Comparison of ENCODE assay signal across 18 mouse cellular contexts in genomic region chr16:11055916-11056315, GRCm38 (mm10). TPM values are rescaled to one million over a fixed set of nuclear protein-coding genes. Genes with fewer than 3 reads are reported as not detected.
A peak's percentile ranks its signal among the peaks of the same experiment; 100 is the strongest.
DNase-seq lines count a peak whose midpoint lies in the region; ATAC-seq lines count a peak whose summit lies in the region.
"Had no signal": no experiment of that assay in that cellular context is flagged by ENCODE, and none has a peak within 500 bp of the region (broad histone marks: within the 10 kb centered on the region; RNA-seq: fewer than 3 reads in every experiment).

No protein-coding gene starts in this region.

- intact Hi-C loops in heart, postnatal 25 days (cut with DNase I): loop anchor here (5.0 kb wide), 1 partner anchor 41 kb away; no protein-coding TSS in a partner anchor

- H3K4me3 ChIP-seq in heart, embryonic 10.5 days: no peak overlapping the region
- H3K4me3 ChIP-seq in embryonic facial prominence, embryonic 10.5 days: no peak overlapping the region
- no peak overlapping the region for H3K4me3 ChIP-seq in limb, embryonic 10.5 days
- H3K4me3 ChIP-seq in kidney, embryonic 15.5 days (replicated peaks): no peak overlapping the region
- H3K4me3 ChIP-seq: intestine, embryonic 15.5 days had no signal

- H3K27me3 ChIP-seq in heart, embryonic 10.5 days (ENCODE audit: insufficient read depth, poor library complexity, severe bottlenecking): no peaks in the 10 kb centered on the region
- no peaks in the 10 kb centered on the region for H3K27me3 ChIP-seq in embryonic facial prominence, embryonic 10.5 days (replicated peaks; ENCODE audit: low read depth, poor library complexity, severe bottlenecking)
- H3K27me3 ChIP-seq in limb, embryonic 10.5 days (ENCODE audit: low read depth, poor library complexity, severe bottlenecking): no peaks in the 10 kb centered on the region
- no peaks in the 10 kb centered on the region for H3K27me3 ChIP-seq in kidney, embryonic 15.5 days
- H3K27me3 ChIP-seq: CH12.LX; intestine, embryonic 15.5 days had no signal

- 67% methylated on average over 5 of the region's 5 CpGs for WGBS in heart, embryonic 10.5 days
- 65% methylated on average over 5 of the region's 5 CpGs for WGBS in embryonic facial prominence, embryonic 10.5 days
- WGBS in limb, embryonic 10.5 days: 59% methylated on average over 5 of the region's 5 CpGs
- WGBS in kidney, embryonic 15.5 days: 77% methylated on average over 5 of the region's 5 CpGs

- peak overlapping the region; percentile 44; the same call in 1 of the 2 replicates for H3K27ac ChIP-seq in heart, embryonic 10.5 days
- 0 out of 2 replicates have a peak overlapping the region, but pooled peaks have one; percentile 6 for H3K27ac ChIP-seq in embryonic facial prominence, embryonic 10.5 days (replicated peaks)
- H3K27ac ChIP-seq in limb, embryonic 10.5 days: peak overlapping the region; percentile 42; the same call in 1 of the 2 replicates
- H3K27ac ChIP-seq in kidney, embryonic 15.5 days: no peak overlapping the region
- H3K27ac ChIP-seq: intestine, embryonic 15.5 days had no signal

- DNase-seq in heart, embryonic 10.5 days (ENCODE audit: low spot score): no peak
- DNase-seq in heart, postnatal 25 days (ENCODE audit: low spot score): no peak
- peak; percentile 61 for DNase-seq in MN1 (ENCODE audit: low spot score)
- no peak for DNase-seq in embryonic facial prominence, embryonic 10.5 days (ENCODE audit: low spot score)
- DNase-seq in limb, embryonic 10.5 days (ENCODE audit: low spot score): no peak
- DNase-seq: adrenal gland, adult 8-10 months; cerebellum, adult 11 months; cerebellum, adult 9-10 months; cerebellum, postnatal 36 days; gastrocnemius, postnatal 36 days; heart, postnatal 36 days; kidney, adult 18-20 months had no signal

- no peaks in the 10 kb centered on the region for H3K36me3 ChIP-seq in heart, embryonic 10.5 days
- H3K36me3 ChIP-seq in embryonic facial prominence, embryonic 10.5 days (replicated peaks): no peaks in the 10 kb centered on the region
- H3K36me3 ChIP-seq in limb, embryonic 10.5 days: no peaks in the 10 kb centered on the region
- no peaks in the 10 kb centered on the region for H3K36me3 ChIP-seq in kidney, embryonic 15.5 days
- H3K36me3 ChIP-seq: intestine, embryonic 15.5 days had no signal

- no peak overlapping the region for H3K9ac ChIP-seq in kidney, embryonic 15.5 days
- H3K9ac ChIP-seq: intestine, embryonic 15.5 days had no signal

- no peak for ATAC-seq in inflammation-experienced regulatory T-cells, adult 6 months
- ATAC-seq in kidney, embryonic 15.5 days (replicated peaks; ENCODE audit: low FRiP score): no peak
- ATAC-seq: forebrain, embryonic 14.5 days; hindbrain, embryonic 16.5 days; intestine, embryonic 15.5 days had no signal

- no peaks in the 10 kb centered on the region for H3K9me3 ChIP-seq in heart, embryonic 10.5 days
- H3K9me3 ChIP-seq in embryonic facial prominence, embryonic 10.5 days: no peaks in the 10 kb centered on the region
- H3K9me3 ChIP-seq in limb, embryonic 10.5 days (replicated peaks): no peaks in the 10 kb centered on the region
- H3K9me3 ChIP-seq in kidney, embryonic 15.5 days (replicated peaks): no peaks in the 10 kb centered on the region
- H3K9me3 ChIP-seq: intestine, embryonic 15.5 days had no signal

- H3K4me2 ChIP-seq in kidney, embryonic 15.5 days: no peak overlapping the region
- H3K4me2 ChIP-seq: intestine, embryonic 15.5 days had no signal

- H3K4me1 ChIP-seq in heart, embryonic 10.5 days: peaks cover 16% of the 10 kb centered on the region
- H3K4me1 ChIP-seq in embryonic facial prominence, embryonic 10.5 days: peaks cover 7% of the 10 kb centered on the region
- H3K4me1 ChIP-seq in limb, embryonic 10.5 days: peaks cover 10% of the 10 kb centered on the region
- H3K4me1 ChIP-seq in kidney, embryonic 15.5 days: no peaks in the 10 kb centered on the region
- H3K4me1 ChIP-seq: intestine, embryonic 15.5 days had no signal

RNA-seq across cellular contexts. Expression of gene Snn, which starts 4.8 kb away (rescaled TPM):
- 37.2 and 38.3 TPM in 2 replicates for polyA plus RNA-seq in heart, embryonic 10.5 days (2016; fragmentation: Nextera tagmentation; extraction: Ambion mirVana)
- 10 to 100 TPM; 28.3 to 33.3 TPM for total RNA-seq in heart, postnatal 25 days (2021)
- polyA plus RNA-seq in embryonic facial prominence, embryonic 10.5 days (2016; fragmentation: Nextera tagmentation; extraction: Ambion mirVana): 56.5 and 59.5 TPM in 2 replicates
- 47.6 and 55.1 TPM in 2 replicates for polyA plus RNA-seq in limb, embryonic 10.5 days (2016; fragmentation: Nextera tagmentation; extraction: Ambion mirVana)
- 1 to 10 TPM in 2 of 3 experiments, under 1 TPM in 1; 0.84 to 1.3 (median 1.1) TPM for polyA plus RNA-seq in inflammation-experienced regulatory T-cells, adult 6 months (2017; shearing (Covaris generic))
- 37.7 and 40.6 TPM in 2 replicates for polyA plus RNA-seq in kidney, embryonic 15.5 days (2015; fragmentation: Nextera tagmentation; extraction: Ambion mirVana)

RNA-seq across cellular contexts. Expression of gene Litaf, which starts 10.0 kb away (rescaled TPM):
- 60.8 and 68.7 TPM in 2 replicates for polyA plus RNA-seq in heart, embryonic 10.5 days (2016; fragmentation: Nextera tagmentation; extraction: Ambion mirVana)
- 10 to 100 TPM; 21.7 to 24.2 TPM for total RNA-seq in heart, postnatal 25 days (2021)
- polyA plus RNA-seq in embryonic facial prominence, embryonic 10.5 days (2016; fragmentation: Nextera tagmentation; extraction: Ambion mirVana): 97.3 and 115 TPM in 2 replicates
- 87.5 and 91.1 TPM in 2 replicates for polyA plus RNA-seq in limb, embryonic 10.5 days (2016; fragmentation: Nextera tagmentation; extraction: Ambion mirVana)
- 10 to 100 TPM; 29.9 to 99.4 (median 39.3) TPM for polyA plus RNA-seq in inflammation-experienced regulatory T-cells, adult 6 months (2017; shearing (Covaris generic))
- 122 and 123 TPM in 2 replicates for polyA plus RNA-seq in kidney, embryonic 15.5 days (2015; fragmentation: Nextera tagmentation; extraction: Ambion mirVana)

Comparison
In these comparisons a context has a peak if more than half of its experiments do, and no peak if none do; other contexts are left out.
1. RNA of gene Snn, which starts 4.8 kb away (polyA plus RNA-seq): 56.5 to 59.5 TPM in embryonic facial prominence, embryonic 10.5 days, 47.6 to 55.1 TPM in limb, embryonic 10.5 days, 37.7 to 40.6 TPM in kidney, embryonic 15.5 days and 37.2 to 38.3 TPM in heart, embryonic 10.5 days; 0.84 to 1.3 TPM in inflammation-experienced regulatory T-cells, adult 6 months; every median in the first group is over 10 times any median in the second.